Mouse (Mus musculus) heart, postnatal 4 days (tissue): ENCODE measurements around the gene Gm3500. TPM values are rescaled to one million over a fixed set of nuclear protein-coding genes. Genes with fewer than 3 reads are reported as not detected.
"Not testable (repeated sequence)": the region's sequence is repeated elsewhere in the genome, so short reads cannot be mapped to it uniquely, and the experiment has no call there.

Experiments used
- DNase-seq: peaks from one replicate; pipeline ENCODE4 v3.0.0; 2021
- total RNA-seq, 2 experiments: library from RNA; stranded (reverse); gene quantifications; 2 replicates each; pipeline ENCODE4 v1.2.3; 2021

Gene Gm3500
- under 1 TPM in 1 of 2 experiments, not detected in 1; 0.16 TPM for total RNA-seq

DNA sequence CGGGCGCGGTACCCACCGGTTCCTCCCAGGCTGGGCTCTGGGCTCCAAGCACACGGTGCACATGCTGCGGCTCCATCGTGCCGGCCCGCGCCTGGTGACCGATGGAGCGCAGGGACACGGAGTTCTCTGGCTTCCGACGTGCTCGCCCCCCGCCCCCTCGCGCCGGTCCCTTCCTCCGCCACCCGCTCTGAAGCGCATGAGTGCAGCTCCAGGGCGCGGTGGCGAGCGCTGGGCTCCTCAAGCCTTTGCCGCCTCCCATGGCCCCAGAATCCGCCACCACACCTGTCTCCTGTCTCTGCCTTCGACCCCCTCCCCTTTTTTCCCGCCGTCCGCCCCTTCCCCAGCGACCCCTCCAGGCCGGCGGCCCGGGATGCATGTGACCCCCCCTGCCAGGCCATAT, at the start of gene Gm3500:
Gm3500 (minus strand) TSS at position 101 of the 400 bp plus-strand sequence.
- DNase-seq, result not testable (repeated sequence)

DNA sequence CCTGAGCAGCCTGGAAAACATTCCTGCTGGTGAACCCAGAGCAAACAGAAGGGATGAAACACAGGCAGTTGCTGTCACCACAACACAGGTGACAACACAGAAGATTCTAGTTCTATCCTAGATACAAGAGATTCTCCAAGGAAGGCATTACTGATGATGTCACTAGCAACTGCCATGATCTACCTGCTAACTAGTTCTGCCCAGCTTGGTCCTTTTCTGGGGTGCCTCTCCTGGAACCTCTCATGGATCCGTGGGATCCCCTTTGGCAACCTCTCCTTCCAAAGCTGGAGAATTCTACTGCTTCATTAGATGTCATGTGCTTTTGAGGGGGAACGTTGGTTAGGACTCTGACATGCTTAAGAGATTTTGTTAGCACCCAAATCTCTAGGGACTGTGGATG, 54.0 kb downstream of the Gm3500 start, which contains the start of gene Gm3542:
Gm3542 (minus strand) TSS at position 101 of the 400 bp plus-strand sequence.
- not testable (repeated sequence) for DNase-seq

Other genes starting within 250 kb of the Gm3500 start
- gene Gm3317, start 224.5 kb downstream of the Gm3500 start, total RNA-seq, result not detected
- gene Gm8271, start 203.3 kb downstream of the Gm3500 start, total RNA-seq, result not detected
- not detected for gene Gm3526, start 128.5 kb downstream of the Gm3500 start, total RNA-seq
- not detected for gene Gm3542, start 54.1 kb downstream of the Gm3500 start, total RNA-seq
- 1 to 10 TPM; 1.8 to 1.9 TPM for gene Gm3194, start 66.4 kb upstream of the Gm3500 start, total RNA-seq
- not detected for gene Gm8246, start 88.8 kb upstream of the Gm3500 start, total RNA-seq
- not detected for gene Gm3187, start 95.2 kb upstream of the Gm3500 start, total RNA-seq
- gene Gm3488, start 112.6 kb upstream of the Gm3500 start, total RNA-seq, result under 1 TPM; 0.57 to 0.68 TPM
- gene Gm3532, start 149.4 kb upstream of the Gm3500 start, total RNA-seq, result not detected
- not detected for gene Gm8265, start 244.0 kb upstream of the Gm3500 start, total RNA-seq